Mouse (Mus musculus) embryonic fibroblast, embryonic 13.5 days (primary cell): Measurements from ENCODE around the gene Mrpl36. TPM values are rescaled to one million over a fixed set of nuclear protein-coding genes. Genes with fewer than 3 reads are reported as not detected.

Experiments
- H3K27ac ChIP-seq: 2 replicates; pipeline ENCODE4 v1.5.1; 2012; ENCODE audit warnings: low read length, control low read depth, inconsistent platforms; ENCODE audit not compliant: insufficient read depth
- H3K4me1 ChIP-seq: 2 replicates; pipeline ENCODE4 v1.6.1; 2011; ENCODE audit warnings: low read length; ENCODE audit not compliant: control insufficient read depth, insufficient read depth
- H3K4me3 ChIP-seq: 2 replicates; pipeline ENCODE4 v1.5.1; 2011; ENCODE audit warnings: mild to moderate bottlenecking, control low read depth, low read length; ENCODE audit not compliant: insufficient read depth
- CTCF ChIP-seq: IDR thresholded peaks from 2 replicates; pipeline ENCODE4 v1.5.1; 2011; ENCODE audit warnings: mild to moderate bottlenecking, control low read depth, low read length, moderate library complexity, borderline replicate concordance; ENCODE audit not compliant: insufficient read depth
- POLR2A ChIP-seq: IDR thresholded peaks from 2 replicates; pipeline ENCODE4 v1.6.1; 2011; ENCODE audit warnings: low read depth, mild to moderate bottlenecking, control low read depth, low read length, moderate library complexity
- polyA plus RNA-seq: library from polyadenylated mRNA; stranded (reverse); fragments of >200 nt; gene quantifications from 2 replicates; pipeline ENCODE4 v1.2.4, GENCODE M21; 2011; ENCODE audit warnings: low read depth; ENCODE audit not compliant: missing spikeins, insufficient read length

Gene Mrpl36
- polyA plus RNA-seq, 1 experiment = 39.2 TPM

- no peaks in the 10 kb centered on the region for H3K4me1 ChIP-seq
- H3K27ac ChIP-seq = no peak overlapping the region
- H3K4me3 ChIP-seq = no peak overlapping the region
- TF ChIP-seq POLR2A (no peak), CTCF (no peak)
Measured at GRCm38 (mm10) chr13:73374612-73375011, 46.3 kb downstream of the Mrpl36 start.

GRCm38 (mm10) chr13:73377637-73378036 is 49.3 kb downstream of the Mrpl36 start:
- TF ChIP-seq POLR2A = no peak
- no peak for TF ChIP-seq CTCF
- no peak overlapping the region for H3K27ac ChIP-seq
- no peak overlapping the region for H3K4me3 ChIP-seq

More at GRCm38 (mm10) chr13:73377637-73378036, 49.3 kb downstream of the Mrpl36 start:
- no peaks in the 10 kb centered on the region for H3K4me1 ChIP-seq

Other genes starting within 250 kb of the Mrpl36 start
- not detected in 2 replicates for gene Irx4, start 68.0 kb upstream of the Mrpl36 start, polyA plus RNA-seq
- 102 and 111 TPM in 2 replicates for gene Ndufs6, start within 50 bp of the Mrpl36 start, polyA plus RNA-seq
- 20.1 and 21.5 TPM in 2 replicates for gene Lpcat1, start 138.7 kb downstream of the Mrpl36 start, polyA plus RNA-seq
- gene Slc6a3, start 208.2 kb downstream of the Mrpl36 start, polyA plus RNA-seq = not detected in 2 replicates